Mouse (Mus musculus) embryonic facial prominence, embryonic 13.5 days (tissue): ENCODE measurements around the gene Adamts12. TPM values are rescaled to one million over a fixed set of nuclear protein-coding genes. Genes with fewer than 3 reads are reported as not detected.

ENCODE experiments used
- ATAC-seq: fragments of 200-750 bp; cut with Nextera tagmentation; 2 replicates; pipeline ENCODE4 v1.8.0; 2017; ENCODE audit warnings: low read depth; ENCODE audit not compliant: insufficient number of reproducible peaks, insufficient read depth, low FRiP score, low TSS enrichment
- H3K27ac ChIP-seq: fragments of 300-500 bp; sonication (generic); 2 replicates; pipeline ENCODE4 v1.5.1; 2015; ENCODE audit warnings: moderate library complexity, mild to moderate bottlenecking, inconsistent platforms
- H3K27me3 ChIP-seq: fragments of 300-500 bp; sonication (generic); 2 replicates; pipeline ENCODE4 v1.6.1; 2015; ENCODE audit warnings: mild to moderate bottlenecking, inconsistent platforms
- H3K36me3 ChIP-seq: fragments of 300-500 bp; sonication (generic); 2 replicates; pipeline ENCODE4 v1.6.1; 2015; ENCODE audit warnings: mild to moderate bottlenecking, inconsistent platforms
- H3K4me1 ChIP-seq: fragments of 300-500 bp; sonication (generic); 2 replicates; pipeline ENCODE4 v1.6.1; 2015; ENCODE audit warnings: inconsistent platforms
- H3K4me2 ChIP-seq: fragments of 300-500 bp; sonication (generic); 2 replicates; pipeline ENCODE4 v1.6.1; 2015; ENCODE audit warnings: moderate library complexity, mild to moderate bottlenecking, inconsistent platforms
- H3K4me3 ChIP-seq: fragments of 300-500 bp; sonication (generic); 2 replicates; pipeline ENCODE4 v1.5.1; 2015; ENCODE audit warnings: mild to moderate bottlenecking, inconsistent platforms
- H3K9ac ChIP-seq: fragments of 300-500 bp; sonication (generic); 2 replicates; pipeline ENCODE4 v1.6.1; 2015; ENCODE audit warnings: mild to moderate bottlenecking, inconsistent platforms
- H3K9me3 ChIP-seq: fragments of 300-500 bp; sonication (generic); 2 replicates; pipeline ENCODE4 v1.6.1; 2016; ENCODE audit warnings: inconsistent platforms
- WGBS: fragments of 180-500 bp; shearing (Covaris S2); methylation state at CpG from one replicate; pipeline ENCODE4 v1.1.7; 2015; ENCODE audit warnings: mixed read lengths; 5-methylcytosine and 5-hydroxymethylcytosine counted together
- polyA plus RNA-seq: library from polyadenylated mRNA; unstranded; fragments of >200 nt; fragmentation: Nextera tagmentation; extraction: Ambion mirVana; gene quantifications from 2 replicates; pipeline ENCODE4 v1.2.1, GENCODE M21; 2015

Gene Adamts12
- polyA plus RNA-seq, 1 experiment from 2014 or later = 6.6 TPM

DNA sequence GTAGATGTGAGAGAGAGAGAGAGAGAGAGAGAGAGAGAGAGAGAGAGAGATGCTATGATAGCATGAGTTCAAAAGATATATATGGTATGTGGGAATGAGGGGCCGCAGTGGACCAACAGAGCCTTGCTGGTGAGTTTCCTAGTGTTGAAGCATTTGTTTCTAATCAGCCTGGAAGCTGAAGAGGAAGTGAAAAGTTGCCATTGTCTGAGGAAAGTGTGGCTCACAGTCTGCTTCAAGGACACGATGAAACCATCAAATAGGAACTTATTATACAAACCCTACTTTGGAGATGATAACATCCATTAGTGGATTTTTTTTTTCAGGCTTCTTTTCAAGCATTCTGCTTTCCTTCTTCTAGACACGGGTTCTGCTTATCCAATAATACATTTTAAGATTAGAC, 52.3 kb downstream of the Adamts12 start:
- Histone ChIP-seq H3K4me1 (peaks cover 8% of the 10 kb centered on the region; the same call in 1 of the 2 replicates), H3K9ac (no peak overlapping the region), H3K4me2 (no peak overlapping the region), H3K4me3 (no peak overlapping the region), H3K27ac (no peak overlapping the region), H3K9me3 (no peaks in the 10 kb centered on the region), H3K27me3 (no peaks in the 10 kb centered on the region), H3K36me3 (no peaks in the 10 kb centered on the region)
- no peak for ATAC-seq
- 44% methylated on average over 3 of the region's 3 CpGs for WGBS

DNA sequence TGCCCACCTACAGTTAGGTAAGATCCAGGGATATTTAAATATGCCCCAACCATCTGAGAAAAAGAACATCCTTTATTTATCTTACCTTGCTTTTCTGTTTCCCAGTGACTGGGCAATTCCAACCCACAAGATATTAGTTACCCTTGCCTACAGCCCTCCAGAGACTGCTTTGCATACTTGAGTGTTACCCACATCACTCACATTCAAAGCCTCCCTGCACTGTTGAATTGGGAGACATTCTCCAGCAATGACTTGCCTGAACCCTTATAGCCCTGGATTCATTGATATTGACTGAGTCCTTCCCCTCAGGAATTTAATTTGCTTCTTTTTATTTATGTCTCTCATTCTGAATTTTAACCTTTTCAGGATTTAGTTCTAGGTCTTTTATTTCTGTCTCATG, 53.8 kb downstream of the Adamts12 start:
- H3K27me3 ChIP-seq = no peaks in the 10 kb centered on the region
- no peaks in the 10 kb centered on the region for H3K36me3 ChIP-seq
- H3K9ac ChIP-seq = no peak overlapping the region
- no peak overlapping the region for H3K4me2 ChIP-seq
- H3K4me3 ChIP-seq = no peak overlapping the region
- H3K27ac ChIP-seq = no peak overlapping the region
- peaks cover 13% of the 10 kb centered on the region; the same call in 1 of the 2 replicates for H3K4me1 ChIP-seq
- no peaks in the 10 kb centered on the region for H3K9me3 ChIP-seq
- ATAC-seq = no peak

DNA sequence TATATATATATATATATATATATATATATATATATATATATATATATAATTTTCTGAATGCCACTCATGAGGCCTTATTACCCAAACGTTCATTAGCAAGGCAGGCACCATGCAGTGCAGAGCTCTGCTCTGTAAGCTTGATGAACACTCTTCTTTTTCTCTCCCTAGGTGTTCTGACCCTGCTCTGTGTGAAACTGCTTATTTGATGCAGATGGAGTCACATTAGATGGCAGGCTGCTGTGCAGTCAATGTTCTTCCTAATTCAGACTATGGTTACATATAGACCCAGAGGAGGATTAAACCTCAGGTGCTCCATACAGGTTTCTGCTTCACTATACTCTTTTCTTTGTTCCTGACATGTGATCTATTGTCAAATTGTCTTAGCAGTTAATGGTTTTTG, 57.1 kb downstream of the Adamts12 start:
- ATAC-seq = no peak
- Histone ChIP-seq H3K4me1 (peaks cover 7% of the 10 kb centered on the region; the same call in 1 of the 2 replicates), H3K27me3 (no peaks in the 10 kb centered on the region), H3K36me3 (no peaks in the 10 kb centered on the region), H3K4me3 (no peak overlapping the region), H3K4me2 (no peak overlapping the region), H3K9me3 (no peaks in the 10 kb centered on the region), H3K9ac (no peak overlapping the region), H3K27ac (no peak overlapping the region)
- WGBS = 40% methylated on average over 1 of the region's 1 CpGs

DNA sequence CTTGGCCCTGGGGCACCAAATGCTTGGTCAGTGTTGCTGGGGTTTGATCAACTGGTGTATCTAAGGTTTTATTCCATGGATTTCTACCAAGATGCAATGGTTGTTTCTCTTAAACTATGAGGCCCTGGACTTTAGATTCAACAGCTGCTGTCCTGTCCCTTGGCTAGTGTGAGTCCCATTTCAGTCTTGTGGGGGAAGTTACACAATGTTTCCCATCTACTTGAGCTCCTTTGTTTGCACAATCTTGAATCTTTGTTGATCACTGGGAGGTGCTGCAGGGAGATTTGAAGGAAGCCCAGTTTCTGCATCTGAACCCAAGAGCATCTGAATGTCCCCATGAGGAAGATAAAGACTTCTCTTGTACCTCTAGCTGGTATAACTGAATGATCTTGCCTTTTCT, 60.8 kb downstream of the Adamts12 start:
- no peak overlapping the region for H3K9ac ChIP-seq
- H3K36me3 ChIP-seq = no peaks in the 10 kb centered on the region
- no peak overlapping the region for H3K4me3 ChIP-seq
- H3K27ac ChIP-seq = no peak overlapping the region
- no peaks in the 10 kb centered on the region for H3K27me3 ChIP-seq
- peaks cover 10% of the 10 kb centered on the region; the same call in 1 of the 2 replicates for H3K4me1 ChIP-seq
- no peak for ATAC-seq
- no peaks in the 10 kb centered on the region for H3K9me3 ChIP-seq
- H3K4me2 ChIP-seq = no peak overlapping the region

DNA sequence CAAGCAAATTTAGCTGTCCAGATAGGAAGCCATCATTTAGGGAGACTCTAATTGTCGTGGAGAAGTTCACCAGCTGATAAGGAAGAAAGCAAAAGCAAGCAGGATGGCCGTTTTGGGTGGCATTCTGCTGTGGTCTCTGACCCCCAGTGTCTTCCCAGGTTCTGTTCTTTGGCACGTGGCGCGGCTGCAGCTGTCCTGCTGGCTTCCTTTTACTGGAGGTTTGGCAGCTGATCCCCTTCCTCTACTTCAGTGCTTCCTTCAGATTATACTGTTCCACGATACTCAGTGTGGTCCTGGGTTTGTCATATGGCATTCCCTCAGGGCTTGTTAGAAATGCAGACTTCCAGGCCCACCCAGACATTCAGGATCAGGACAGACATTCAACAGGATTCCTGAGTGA, 63.9 kb downstream of the Adamts12 start:
- Histone ChIP-seq H3K4me1 (peaks cover 5% of the 10 kb centered on the region; the same call in 1 of the 2 replicates), H3K36me3 (no peaks in the 10 kb centered on the region), H3K9me3 (no peaks in the 10 kb centered on the region), H3K4me2 (no peak overlapping the region), H3K4me3 (no peak overlapping the region), H3K27ac (no peak overlapping the region), H3K9ac (no peak overlapping the region), H3K27me3 (no peaks in the 10 kb centered on the region)
- WGBS = 56% methylated on average over 6 of the region's 6 CpGs
- no peak for ATAC-seq

DNA sequence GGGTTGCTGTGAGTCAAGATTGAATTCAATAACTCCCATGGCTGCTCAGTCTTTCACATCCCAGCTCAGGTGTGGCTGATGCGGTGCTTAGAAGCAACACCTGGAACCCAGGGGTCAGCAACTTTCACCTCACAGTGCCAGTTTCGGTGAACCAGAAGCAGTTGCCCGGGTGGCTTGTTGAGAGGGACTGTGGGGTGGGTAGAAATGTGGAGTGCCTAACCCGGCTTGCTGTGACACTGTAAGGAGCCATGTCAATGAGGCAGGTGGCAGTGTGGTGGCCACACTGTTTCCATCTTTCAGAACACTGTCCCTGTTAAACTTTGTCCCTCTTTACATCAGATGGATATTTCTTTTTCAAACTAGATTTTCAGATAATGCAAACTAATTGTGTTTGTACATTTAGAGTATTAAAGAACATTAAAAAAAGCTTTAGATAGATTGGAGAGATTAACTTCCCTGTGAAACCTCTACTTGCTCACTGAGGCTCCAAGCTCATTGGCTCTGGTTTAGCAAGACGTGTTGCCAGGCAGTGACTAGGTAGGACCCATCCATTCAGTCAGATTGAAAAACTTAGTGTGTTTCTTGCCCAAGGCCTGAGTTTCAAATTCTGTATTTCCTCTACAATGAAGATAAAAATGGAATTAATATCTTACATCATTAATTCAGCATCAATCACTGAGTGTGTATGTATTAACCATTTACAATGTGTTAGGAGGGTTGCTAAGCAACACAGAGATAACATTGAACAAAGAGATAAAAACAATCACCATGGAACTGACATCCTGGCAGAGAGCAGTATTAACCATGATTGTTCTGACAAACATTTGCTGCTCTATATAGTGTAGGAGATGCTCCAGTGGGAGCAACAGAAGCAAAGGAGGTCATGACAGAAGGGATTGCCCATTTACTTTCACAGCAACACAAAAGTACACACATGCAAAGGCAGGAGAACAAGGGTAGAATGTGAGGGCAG, 68.3 kb downstream of the Adamts12 start:
- Histone ChIP-seq H3K4me3 (no peak overlapping the region), H3K27ac (no peak overlapping the region), H3K27me3 (no peaks in the 10 kb centered on the region), H3K4me1 (peaks cover 5% of the 10 kb centered on the region; the same call in 1 of the 2 replicates), H3K9ac (no peak overlapping the region), H3K4me2 (no peak overlapping the region), H3K36me3 (no peaks in the 10 kb centered on the region), H3K9me3 (no peaks in the 10 kb centered on the region)
- 88% methylated on average over 5 of the region's 5 CpGs for WGBS
- ATAC-seq = no peak

DNA sequence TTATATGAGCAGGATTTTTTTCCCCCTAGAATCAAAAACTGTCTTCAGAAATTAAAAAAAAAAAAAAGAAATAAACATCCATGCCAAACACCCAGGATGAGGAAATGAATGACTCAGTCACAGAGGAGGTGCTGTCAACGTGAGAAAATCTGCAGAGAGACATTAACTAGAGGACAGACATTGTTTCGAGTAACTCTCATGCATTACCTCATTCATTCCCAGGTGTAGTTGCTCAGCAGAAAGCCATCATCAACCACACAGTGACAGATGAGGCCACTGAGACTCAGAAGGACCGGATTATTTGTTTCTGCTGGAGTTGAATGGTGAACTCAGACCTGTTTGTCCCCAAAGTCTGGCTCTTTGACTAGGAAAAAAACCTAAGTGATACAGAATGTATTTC, 81.0 kb downstream of the Adamts12 start:
- H3K4me3 ChIP-seq = no peak overlapping the region
- 0 out of 2 replicates have a peak, but pooled peaks cover 3% of the 10 kb centered on the region for H3K9me3 ChIP-seq
- no peaks in the 10 kb centered on the region for H3K27me3 ChIP-seq
- WGBS = 59% methylated on average over 3 of the region's 3 CpGs
- H3K9ac ChIP-seq = no peak overlapping the region
- no peak overlapping the region for H3K27ac ChIP-seq
- no peak overlapping the region for H3K4me2 ChIP-seq
- no peak for ATAC-seq
- H3K36me3 ChIP-seq = no peaks in the 10 kb centered on the region
- no peaks in the 10 kb centered on the region for H3K4me1 ChIP-seq

DNA sequence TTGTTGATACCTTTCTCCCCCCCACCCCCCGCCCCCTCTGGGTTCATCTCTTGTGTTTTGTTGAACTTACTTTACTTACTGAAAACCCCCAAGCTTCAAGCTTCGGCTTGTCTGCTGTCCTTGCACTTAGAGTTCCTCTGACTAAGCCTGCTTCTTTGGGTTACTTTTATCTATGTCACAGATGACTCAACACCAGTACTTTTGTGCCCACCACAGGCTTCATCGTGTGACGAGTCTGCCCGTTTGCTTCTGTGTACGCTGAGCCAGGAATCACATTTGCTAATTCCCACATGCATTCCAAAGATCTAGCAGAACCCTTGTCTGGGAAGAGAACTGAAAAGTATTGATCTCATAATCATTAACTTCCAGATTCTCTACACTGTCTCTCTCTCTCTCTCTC, 94.8 kb downstream of the Adamts12 start:
- 64% methylated on average over 6 of the region's 6 CpGs for WGBS
- no peak overlapping the region for H3K9ac ChIP-seq
- ATAC-seq = no peak
- no peaks in the 10 kb centered on the region for H3K4me1 ChIP-seq
- no peaks in the 10 kb centered on the region for H3K9me3 ChIP-seq
- no peaks in the 10 kb centered on the region for H3K36me3 ChIP-seq
- no peak overlapping the region for H3K27ac ChIP-seq
- no peak overlapping the region for H3K4me3 ChIP-seq
- H3K4me2 ChIP-seq = no peak overlapping the region
- no peaks in the 10 kb centered on the region for H3K27me3 ChIP-seq

DNA sequence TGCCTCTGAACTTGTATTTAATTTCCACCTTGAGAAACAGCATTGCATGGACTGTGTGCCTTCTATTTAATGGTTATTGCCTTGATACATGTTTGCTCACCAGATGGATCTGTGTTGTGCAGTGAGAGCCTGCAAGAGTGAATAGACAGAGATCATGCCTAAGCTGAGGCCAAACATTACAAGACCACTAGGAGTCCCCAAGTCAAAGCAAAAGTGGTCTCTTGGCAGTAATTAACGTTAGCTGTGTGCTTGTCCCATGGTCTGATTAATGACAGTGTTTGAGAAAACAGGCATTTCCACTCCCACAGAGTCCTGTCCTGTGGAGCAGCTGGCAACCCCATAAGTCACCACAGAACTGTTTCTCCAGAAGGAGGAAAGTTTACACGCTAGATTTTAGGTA, 96.2 kb downstream of the Adamts12 start:
- no peak overlapping the region for H3K4me3 ChIP-seq
- H3K4me2 ChIP-seq = no peak overlapping the region
- H3K27me3 ChIP-seq = no peaks in the 10 kb centered on the region
- H3K9me3 ChIP-seq = no peaks in the 10 kb centered on the region
- no peak for ATAC-seq
- 60% methylated on average over 2 of the region's 2 CpGs for WGBS
- no peaks in the 10 kb centered on the region for H3K4me1 ChIP-seq
- H3K27ac ChIP-seq = no peak overlapping the region
- H3K36me3 ChIP-seq = no peaks in the 10 kb centered on the region
- H3K9ac ChIP-seq = no peak overlapping the region

DNA sequence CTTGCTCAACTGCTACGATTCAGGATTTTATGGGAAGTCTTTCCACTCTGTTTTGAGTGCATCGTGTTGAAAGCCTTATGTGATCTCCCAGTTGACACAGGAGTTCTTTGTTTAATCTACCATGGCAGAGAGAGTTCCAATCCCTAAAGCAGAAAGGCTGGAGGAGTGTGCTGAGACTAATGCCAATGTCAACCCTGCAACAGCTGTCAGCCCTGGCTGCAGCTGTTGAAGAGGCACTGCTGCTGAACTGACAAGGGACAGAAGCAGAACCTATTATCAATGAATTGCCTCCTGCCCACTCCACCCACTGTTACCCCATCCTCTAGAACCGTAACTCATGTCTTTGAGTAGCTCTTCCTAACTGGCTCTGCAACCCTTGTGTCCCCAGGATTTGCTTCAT, 101.3 kb downstream of the Adamts12 start:
- H3K9me3 ChIP-seq = no peaks in the 10 kb centered on the region
- H3K27me3 ChIP-seq = no peaks in the 10 kb centered on the region
- H3K27ac ChIP-seq = no peak overlapping the region
- no peak overlapping the region for H3K4me3 ChIP-seq
- H3K4me1 ChIP-seq = no peaks in the 10 kb centered on the region
- no peaks in the 10 kb centered on the region for H3K36me3 ChIP-seq
- H3K9ac ChIP-seq = no peak overlapping the region
- 45% methylated on average over 3 of the region's 3 CpGs for WGBS
- H3K4me2 ChIP-seq = no peak overlapping the region
- ATAC-seq = no peak

DNA sequence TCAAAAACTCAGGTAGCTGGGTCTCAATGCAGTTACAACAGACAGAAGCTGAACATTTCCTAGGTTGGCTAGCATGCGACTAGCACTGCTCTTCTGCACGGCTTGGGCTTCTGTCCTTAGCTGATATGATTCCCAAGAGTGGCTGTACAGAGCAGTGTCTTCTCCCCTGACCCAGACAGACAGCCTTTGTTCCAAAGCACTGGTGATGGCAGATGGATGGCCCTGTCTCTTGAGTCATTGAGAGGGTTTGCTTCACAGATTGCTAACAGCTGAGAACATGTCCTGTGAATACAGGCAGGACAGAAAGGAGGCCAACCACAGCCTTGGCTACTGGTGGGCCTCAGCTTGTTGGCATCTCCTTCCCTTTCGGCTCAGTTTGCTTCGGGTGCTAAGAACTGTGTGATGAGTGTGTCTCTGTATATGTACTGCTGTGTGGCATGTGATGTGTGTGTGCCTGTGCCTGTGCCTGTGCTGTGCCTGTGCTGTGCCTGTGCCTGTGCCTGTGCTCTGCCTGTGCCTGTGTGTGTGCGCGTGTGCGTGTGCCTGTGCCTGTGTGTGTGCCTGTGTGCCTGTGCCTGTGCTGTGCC, 109.4 kb downstream of the Adamts12 start:
- WGBS = 88% methylated on average over 7 of the region's 7 CpGs
- no peak overlapping the region for H3K4me2 ChIP-seq
- no peak overlapping the region for H3K4me3 ChIP-seq
- no peak overlapping the region for H3K27ac ChIP-seq
- no peaks in the 10 kb centered on the region for H3K36me3 ChIP-seq
- H3K9me3 ChIP-seq = no peaks in the 10 kb centered on the region
- H3K9ac ChIP-seq = no peak overlapping the region
- ATAC-seq = no peak
- no peaks in the 10 kb centered on the region for H3K27me3 ChIP-seq
- peaks cover 19% of the 10 kb centered on the region for H3K4me1 ChIP-seq

DNA sequence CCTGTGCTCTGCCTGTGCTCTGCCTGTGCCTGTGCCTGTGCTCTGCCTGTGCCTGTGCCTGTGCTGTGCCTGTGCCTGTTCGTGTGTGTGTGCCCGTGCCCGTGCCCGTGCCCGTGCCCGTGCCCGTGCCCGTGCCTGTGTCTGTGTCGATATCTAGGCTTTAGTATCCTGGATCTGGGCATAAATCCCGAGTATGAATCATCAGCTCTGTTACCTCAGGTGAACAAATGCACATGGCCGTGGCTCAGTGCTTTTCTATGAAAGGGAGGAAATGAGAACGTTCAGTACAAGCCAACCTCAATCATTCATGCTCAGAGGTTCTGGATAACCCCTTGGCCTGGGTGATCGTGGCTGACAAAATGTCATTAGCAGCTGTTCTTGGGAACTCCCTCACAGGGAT, 110.3 kb downstream of the Adamts12 start:
- no peak for ATAC-seq
- no peaks in the 10 kb centered on the region for H3K36me3 ChIP-seq
- 87% methylated on average over 13 of the region's 13 CpGs for WGBS
- no peak overlapping the region for H3K4me2 ChIP-seq
- peaks cover 28% of the 10 kb centered on the region for H3K4me1 ChIP-seq
- no peaks in the 10 kb centered on the region for H3K27me3 ChIP-seq
- H3K4me3 ChIP-seq = no peak overlapping the region
- H3K9me3 ChIP-seq = no peaks in the 10 kb centered on the region
- H3K9ac ChIP-seq = no peak overlapping the region
- no peak overlapping the region for H3K27ac ChIP-seq
